Mouse (Mus musculus) midbrain, embryonic 16.5 days (tissue): ENCODE measurements around the gene Srsf11. TPM values are rescaled to one million over a fixed set of nuclear protein-coding genes. Genes with fewer than 3 reads are reported as not detected.

Source experiments
- polyA plus RNA-seq: library from polyadenylated mRNA; unstranded; fragments of >200 nt; fragmentation: Nextera tagmentation; extraction: Ambion mirVana; gene quantifications from 2 replicates; pipeline ENCODE4 v1.2.1, GENCODE M21; 2015

The Srsf11 gene
- polyA plus RNA-seq, 1 experiment from 2014 or later, result 226 TPM

Other genes starting within 250 kb of the Srsf11 start
- 2.2 and 2.3 TPM in 2 replicates for gene Cth, start 111.6 kb downstream of the Srsf11 start, polyA plus RNA-seq
- 24.5 and 25.5 TPM in 2 replicates for gene Ankrd13c, start 89.4 kb downstream of the Srsf11 start, polyA plus RNA-seq
- gene Lrrc40, start within 50 bp of the Srsf11 start, polyA plus RNA-seq, result 58.4 and 61.9 TPM in 2 replicates